Mouse (Mus musculus): ENCODE data around the gene Olfr169.
"Not testable (repeated sequence)": the region's sequence is repeated elsewhere in the genome, so short reads cannot be mapped to it uniquely, and the experiment has no call there.

The Olfr169 gene

GRCm38 (mm10) chr16:19571709-19572108, at the start of gene Olfr169:
TSS of gene Olfr169 (minus strand) at chr16:19571809.
- DNase-seq (ENCODE audit: low spot score in 2 of 2) = not testable (repeated sequence)

- DNase-seq (ENCODE audit: low spot score in 2 of 2) = not testable (repeated sequence)
Measured at GRCm38 (mm10) chr16:19611782-19612181, 40.2 kb upstream of the Olfr169 start, which contains the start of gene Olfr170. TSS of gene Olfr170 (minus strand) at chr16:19611882.

GRCm38 (mm10) chr16:19603166-19603565, 31.6 kb upstream of the Olfr169 start:
- DNase-seq (ENCODE audit: low spot score in 2 of 2) = no peak

- DNase-seq (ENCODE audit: low spot score in 2 of 2) = not testable (repeated sequence)
Measured at GRCm38 (mm10) chr16:19553429-19553828, 18.2 kb downstream of the Olfr169 start.

- DNase-seq (ENCODE audit: low spot score in 2 of 2) = not testable (repeated sequence)
Measured at GRCm38 (mm10) chr16:19552246-19552645, 19.4 kb downstream of the Olfr169 start.

GRCm38 (mm10) chr16:19535455-19535854, 36.2 kb downstream of the Olfr169 start, which contains the start of gene Olfr168:
TSS of gene Olfr168 (minus strand) at chr16:19535555.
- DNase-seq (ENCODE audit: low spot score in 2 of 2) = no peak

- DNase-seq (ENCODE audit: low spot score in 2 of 2) = no peak
Measured at GRCm38 (mm10) chr16:19522166-19522565, 49.4 kb downstream of the Olfr169 start, which contains the start of gene Olfr167. TSS of gene Olfr167 (minus strand) at chr16:19522266.
